Comparison of ENCODE assay signal across 8 mouse cellular contexts in the genomic region with DNA sequence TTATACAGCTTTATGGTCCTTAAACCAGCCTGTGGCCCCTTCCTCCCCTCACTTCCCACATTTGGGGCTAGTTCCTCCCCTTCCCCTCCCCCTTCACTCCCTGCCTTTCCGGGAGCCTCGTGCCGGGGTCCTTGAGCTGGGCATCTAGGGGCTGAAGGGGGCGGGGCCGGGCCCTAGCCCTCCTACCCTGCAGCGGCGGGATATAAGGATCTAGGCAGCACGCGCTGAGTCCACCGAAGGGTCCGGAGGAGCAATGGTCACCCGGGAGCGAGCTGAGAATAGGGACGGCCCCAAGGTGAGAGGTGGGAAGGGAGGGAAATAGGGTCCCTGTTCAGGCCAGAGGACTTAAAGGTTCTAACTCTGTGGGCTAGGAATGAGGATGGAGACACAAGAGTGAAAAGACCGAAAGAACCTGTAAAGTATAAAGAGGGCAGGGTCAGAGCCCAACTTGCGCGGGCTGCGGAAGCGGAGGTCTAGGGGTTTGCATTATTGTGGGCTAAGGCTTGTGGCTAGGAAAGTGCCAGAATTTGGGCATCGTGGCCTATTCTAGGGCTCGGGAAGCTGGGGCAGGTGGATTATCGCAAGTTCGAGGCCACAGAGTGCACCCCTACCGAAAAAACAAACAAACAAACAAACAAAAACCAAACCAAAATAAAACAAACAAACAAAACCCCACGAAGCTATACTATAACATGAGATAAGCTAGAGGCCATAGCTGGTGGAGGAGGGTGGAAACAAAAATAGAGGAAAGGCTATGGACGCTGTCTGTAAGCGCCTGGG. TPM values are rescaled to one million over a fixed set of nuclear protein-coding genes. Genes with fewer than 3 reads are reported as not detected.
DNase-seq lines count a peak whose midpoint lies in the region; ATAC-seq lines count a peak whose summit lies in the region.

A gene (plus strand): TSS at position 184 of the 780 bp plus-strand sequence.

- H3K27ac ChIP-seq in heart, embryonic 10.5 days, result peak within 1 kb of the TSS; percentile 88
- no peak within 1 kb of the TSS for H3K27ac ChIP-seq in forebrain, embryonic 15.5 days (replicated peaks)
- no peak within 1 kb of the TSS for H3K27ac ChIP-seq in limb, embryonic 12.5 days
- no peak within 1 kb of the TSS for H3K27ac ChIP-seq in neural tube, embryonic 14.5 days (ENCODE audit: low read depth, low read length)

- no peak for DNase-seq in heart, embryonic 10.5 days (ENCODE audit: low spot score)
- no peak for DNase-seq in heart, postnatal 10 days
- peak; percentile 43 for DNase-seq in MN1 (ENCODE audit: low spot score)
- DNase-seq in layer of hippocampus, postnatal 25 days (ENCODE audit: extremely low spot score in 1 of 2, low spot score in 1 of 2), result no peak

- no peaks in the 10 kb centered on the region for H3K36me3 ChIP-seq in heart, embryonic 10.5 days
- H3K36me3 ChIP-seq in forebrain, embryonic 15.5 days, result no peaks in the 10 kb centered on the region
- no peaks in the 10 kb centered on the region for H3K36me3 ChIP-seq in limb, embryonic 12.5 days
- H3K36me3 ChIP-seq in neural tube, embryonic 14.5 days (ENCODE audit: control insufficient read depth, insufficient read depth, low read length), result no peaks in the 10 kb centered on the region

- peak within 1 kb of the TSS; percentile 86 for H3K4me3 ChIP-seq in heart, embryonic 10.5 days
- H3K4me3 ChIP-seq in forebrain, embryonic 15.5 days, result peak within 1 kb of the TSS; percentile 64
- H3K4me3 ChIP-seq in limb, embryonic 12.5 days (replicated peaks), result peak within 1 kb of the TSS; percentile 81
- H3K4me3 ChIP-seq in neural tube, embryonic 14.5 days (ENCODE audit: low read depth, low read length), result peak within 1 kb of the TSS; percentile 66

- H3K9me3 ChIP-seq in heart, embryonic 10.5 days, result no peaks in the 10 kb centered on the region
- H3K9me3 ChIP-seq in forebrain, embryonic 15.5 days, result no peaks in the 10 kb centered on the region
- no peaks in the 10 kb centered on the region for H3K9me3 ChIP-seq in limb, embryonic 12.5 days
- H3K9me3 ChIP-seq in neural tube, embryonic 14.5 days (ENCODE audit: control insufficient read depth, low read length), result no peaks in the 10 kb centered on the region

- no peak for ATAC-seq in forebrain, embryonic 15.5 days (replicated peaks)
- no peak for ATAC-seq in limb, embryonic 12.5 days (ENCODE audit: insufficient number of reproducible peaks, insufficient read depth, low FRiP score, low TSS enrichment, low read depth)
- no peak for ATAC-seq in neural tube, embryonic 14.5 days (ENCODE audit: low read depth)
- no peak for ATAC-seq in megakaryocyte-erythroid progenitor cell, adult 5-6 weeks (replicated peaks; ENCODE audit: low FRiP score, low TSS enrichment, poor library complexity, severe bottlenecking)

- peak within 1 kb of the TSS; percentile 75 for H3K9ac ChIP-seq in forebrain, embryonic 15.5 days (replicated peaks)
- H3K9ac ChIP-seq in limb, embryonic 12.5 days (replicated peaks), result peak within 1 kb of the TSS; percentile 74
- peak within 1 kb of the TSS; percentile 69 for H3K9ac ChIP-seq in neural tube, embryonic 14.5 days (replicated peaks; ENCODE audit: low read depth, low read length)

- H3K4me1 ChIP-seq in heart, embryonic 10.5 days, result peaks cover 52% of the 10 kb centered on the region
- peaks cover 46% of the 10 kb centered on the region for H3K4me1 ChIP-seq in forebrain, embryonic 15.5 days
- H3K4me1 ChIP-seq in limb, embryonic 12.5 days (replicated peaks), result peaks cover 37% of the 10 kb centered on the region
- H3K4me1 ChIP-seq in neural tube, embryonic 14.5 days (ENCODE audit: control insufficient read depth, insufficient read depth, low read length), result peaks cover 16% of the 10 kb centered on the region

- WGBS in heart, embryonic 10.5 days, result under 1% methylated on average over 27 of the region's 27 CpGs
- 5% methylated on average over 27 of the region's 27 CpGs for WGBS in forebrain, embryonic 15.5 days
- 1% methylated on average over 27 of the region's 27 CpGs for WGBS in limb, embryonic 12.5 days
- 2% methylated on average over 27 of the region's 27 CpGs for WGBS in neural tube, embryonic 14.5 days

- intact Hi-C loops in heart, postnatal 10 days (cut with DNase I), result no loop called here

- peak within 1 kb of the TSS; percentile 89 for H3K4me2 ChIP-seq in forebrain, embryonic 15.5 days (replicated peaks)
- H3K4me2 ChIP-seq in limb, embryonic 12.5 days, result peak within 1 kb of the TSS; percentile 97
- H3K4me2 ChIP-seq in neural tube, embryonic 14.5 days (ENCODE audit: low read depth, low read length), result peak within 1 kb of the TSS; percentile 94

- peaks cover 16% of the 10 kb centered on the region for H3K27me3 ChIP-seq in heart, embryonic 10.5 days (ENCODE audit: insufficient read depth, poor library complexity, severe bottlenecking)
- H3K27me3 ChIP-seq in forebrain, embryonic 15.5 days, result no peaks in the 10 kb centered on the region
- H3K27me3 ChIP-seq in limb, embryonic 12.5 days, result peaks cover 26% of the 10 kb centered on the region
- H3K27me3 ChIP-seq in neural tube, embryonic 14.5 days (ENCODE audit: control insufficient read depth, insufficient read depth, low read length), result peaks cover 9% of the 10 kb centered on the region; the same call in 1 of the 2 replicates

RNA-seq across cellular contexts. Expression of the gene that starts here (rescaled TPM):
- 0.60 and 0.63 TPM in 2 replicates for polyA plus RNA-seq in heart, embryonic 10.5 days (2016; fragmentation: Nextera tagmentation; extraction: Ambion mirVana)
- under 1 TPM; 0.17 to 0.34 TPM for total RNA-seq in heart, postnatal 10 days (2021)
- 0.42 and 0.46 TPM in 2 replicates for polyA plus RNA-seq in forebrain, embryonic 15.5 days (2015; fragmentation: Nextera tagmentation; extraction: Ambion mirVana)
- 0.56 and 0.74 TPM in 2 replicates for polyA plus RNA-seq in limb, embryonic 12.5 days (2016; fragmentation: Nextera tagmentation; extraction: Ambion mirVana)
- polyA plus RNA-seq in neural tube, embryonic 14.5 days (2014; fragmentation: Nextera tagmentation; extraction: Ambion mirVana), result 0.43 and 0.52 TPM in 2 replicates
- total RNA-seq in megakaryocyte-erythroid progenitor cell, adult 5-6 weeks (2014; fragmentation: Nextera tagmentation), result not detected in 2 replicates
- not detected in 2 replicates for total RNA-seq in megakaryocyte-erythroid progenitor cell, adult 5-6 weeks (2017)
- total RNA-seq in layer of hippocampus, postnatal 25 days (2021), result under 1 TPM; 0.80 to 0.96 TPM
